Mouse (Mus musculus) midbrain, embryonic 15.5 days (tissue): ENCODE results near the gene Vipas39. TPM values are rescaled to one million over a fixed set of nuclear protein-coding genes. Genes with fewer than 3 reads are reported as not detected.
A peak's percentile ranks its signal among the peaks of the same experiment; 100 is the strongest.
"Not testable (repeated sequence)": the region's sequence is repeated elsewhere in the genome, so short reads cannot be mapped to it uniquely, and the experiment has no call there.

Experiments
- ATAC-seq: fragments of 200-750 bp; cut with Nextera tagmentation; replicated peaks from 2 replicates; pipeline ENCODE4 v1.8.0; 2017; ENCODE audit warnings: moderate TSS enrichment
- H3K27ac ChIP-seq: fragments of 300-500 bp; sonication (generic); 2 replicates; pipeline ENCODE4 v1.5.1; 2015; ENCODE audit warnings: mild to moderate bottlenecking, inconsistent platforms
- H3K27me3 ChIP-seq: fragments of 300-500 bp; sonication (generic); replicated peaks from 2 replicates; pipeline ENCODE4 v1.6.1; 2015; ENCODE audit warnings: inconsistent platforms
- H3K36me3 ChIP-seq: fragments of 300-500 bp; sonication (generic); replicated peaks from 2 replicates; pipeline ENCODE4 v1.6.1; 2015; ENCODE audit warnings: inconsistent platforms
- H3K4me1 ChIP-seq: fragments of 300-500 bp; sonication (generic); 2 replicates; pipeline ENCODE4 v1.6.1; 2015; ENCODE audit warnings: inconsistent platforms
- H3K4me2 ChIP-seq: fragments of 300-500 bp; sonication (generic); 2 replicates; pipeline ENCODE4 v1.6.1; 2015; ENCODE audit warnings: inconsistent platforms, mild to moderate bottlenecking, moderate library complexity
- H3K4me3 ChIP-seq: fragments of 300-500 bp; sonication (generic); 2 replicates; pipeline ENCODE4 v1.5.1; 2015; ENCODE audit warnings: mild to moderate bottlenecking, inconsistent platforms
- H3K9ac ChIP-seq: fragments of 300-500 bp; sonication (generic); 2 replicates; pipeline ENCODE4 v1.6.1; 2015; ENCODE audit warnings: mild to moderate bottlenecking, inconsistent platforms
- H3K9me3 ChIP-seq: fragments of 300-500 bp; sonication (generic); 2 replicates; pipeline ENCODE4 v1.6.1; 2016; ENCODE audit warnings: inconsistent platforms
- WGBS: fragments of 180-500 bp; shearing (Covaris S2); methylation state at CpG from one replicate; pipeline ENCODE4 v1.1.7; 2015; ENCODE audit warnings: mixed read lengths; 5-methylcytosine and 5-hydroxymethylcytosine counted together
- polyA plus RNA-seq: library from polyadenylated mRNA; unstranded; fragments of >200 nt; fragmentation: Nextera tagmentation; extraction: Ambion mirVana; gene quantifications from 2 replicates; pipeline ENCODE4 v1.2.1, GENCODE M21; 2015

The Vipas39 gene
- 61.5 and 64.2 TPM in 2 replicates for polyA plus RNA-seq

GRCm38 (mm10) chr12:87266108-87266826 is at the start of gene Vipas39, which contains the start of gene Ahsa1:
Gene Vipas39 (minus strand): TSS chr12:87266256.
Gene Ahsa1 (plus strand): TSS chr12:87266479.
- H3K9me3 ChIP-seq, result no peaks in the 10 kb centered on the region
- H3K4me3 ChIP-seq, result peak within 1 kb of the TSS; percentile 83
- peak within 1 kb of the TSS; percentile 85 for H3K9ac ChIP-seq
- H3K4me1 ChIP-seq, result peaks cover 30% of the 10 kb centered on the region
- peak within 1 kb of the TSS; percentile 87 for H3K27ac ChIP-seq
- whole genome bisulfite sequencing, result under 1% methylated on average over 31 of the region's 31 CpGs
- H3K4me2 ChIP-seq, result peak within 1 kb of the TSS; percentile 93
- peak; percentile 98 for ATAC-seq
- H3K36me3 ChIP-seq, result peaks cover 40% of the 10 kb centered on the region
- no peaks in the 10 kb centered on the region for H3K27me3 ChIP-seq

- H3K36me3 ChIP-seq, result peaks cover 6% of the 10 kb centered on the region; the same call in 1 of the 2 replicates
- H3K4me1 ChIP-seq, result no peaks in the 10 kb centered on the region
- no peak overlapping the region for H3K4me2 ChIP-seq
- no peak overlapping the region for H3K27ac ChIP-seq
- no peaks in the 10 kb centered on the region for H3K27me3 ChIP-seq
- WGBS, result 62% methylated on average over 2 of the region's 2 CpGs
- ATAC-seq, result no peak
- no peaks in the 10 kb centered on the region for H3K9me3 ChIP-seq
- H3K4me3 ChIP-seq, result no peak overlapping the region
- no peak overlapping the region for H3K9ac ChIP-seq
Observed at GRCm38 (mm10) chr12:87313098-87313497, 47.0 kb upstream of the Vipas39 start.

- H3K4me2 ChIP-seq, H3K27ac ChIP-seq, H3K36me3 ChIP-seq, H3K4me3 ChIP-seq, H3K9me3 ChIP-seq, H3K9ac ChIP-seq, H3K4me1 ChIP-seq, H3K27me3 ChIP-seq: not testable (repeated sequence)
- 61% methylated on average over 4 of the region's 4 CpGs for WGBS
- ATAC-seq, result peak; percentile 78
Observed at GRCm38 (mm10) chr12:87306584-87306844, 40.5 kb upstream of the Vipas39 start.

GRCm38 (mm10) chr12:87305767-87306583 is 39.9 kb upstream of the Vipas39 start:
- peak; percentile 72 for ATAC-seq
- H3K9ac ChIP-seq, result no peak overlapping the region
- WGBS, result 24% methylated on average over 13 of the region's 13 CpGs
- H3K4me1 ChIP-seq, result peaks cover 7% of the 10 kb centered on the region
- H3K4me3 ChIP-seq, result no peak overlapping the region
- 0 out of 2 replicates have a peak, but pooled peaks cover 8% of the 10 kb centered on the region for H3K27me3 ChIP-seq
- H3K9me3 ChIP-seq, result no peaks in the 10 kb centered on the region
- no peaks in the 10 kb centered on the region; the same call in 1 of the 2 replicates for H3K36me3 ChIP-seq
- H3K27ac ChIP-seq, result 0 out of 2 replicates have a peak overlapping the region, but pooled peaks have one; percentile 34
- H3K4me2 ChIP-seq, result no peak overlapping the region

- Histone ChIP-seq H3K27ac (no peak overlapping the region), H3K9me3 (no peaks in the 10 kb centered on the region), H3K9ac (no peak overlapping the region), H3K4me2 (no peak overlapping the region), H3K4me3 (no peak overlapping the region), H3K27me3 (peaks cover 27% of the 10 kb centered on the region), H3K36me3 (no peaks in the 10 kb centered on the region), H3K4me1 (peaks cover 25% of the 10 kb centered on the region)
- WGBS, result 54% methylated on average over 4 of the region's 4 CpGs
- ATAC-seq, result no peak
Observed at GRCm38 (mm10) chr12:87301189-87301588, 35.1 kb upstream of the Vipas39 start.

GRCm38 (mm10) chr12:87300441-87300690 is 34.3 kb upstream of the Vipas39 start:
- ATAC-seq, result peak; percentile 20; the same call in 1 of the 2 replicates
- Histone ChIP-seq H3K36me3 (no peaks in the 10 kb centered on the region), H3K9me3 (no peaks in the 10 kb centered on the region), H3K4me1 (peaks cover 17% of the 10 kb centered on the region; the same call in 1 of the 2 replicates), H3K27ac (no peak overlapping the region), H3K27me3 (peaks cover 27% of the 10 kb centered on the region), H3K4me2 (peak overlapping the region; percentile 97), H3K4me3 (peak overlapping the region; percentile 64), H3K9ac (no peak overlapping the region)
- 0% methylated on average over 9 of the region's 9 CpGs for WGBS

DNA sequence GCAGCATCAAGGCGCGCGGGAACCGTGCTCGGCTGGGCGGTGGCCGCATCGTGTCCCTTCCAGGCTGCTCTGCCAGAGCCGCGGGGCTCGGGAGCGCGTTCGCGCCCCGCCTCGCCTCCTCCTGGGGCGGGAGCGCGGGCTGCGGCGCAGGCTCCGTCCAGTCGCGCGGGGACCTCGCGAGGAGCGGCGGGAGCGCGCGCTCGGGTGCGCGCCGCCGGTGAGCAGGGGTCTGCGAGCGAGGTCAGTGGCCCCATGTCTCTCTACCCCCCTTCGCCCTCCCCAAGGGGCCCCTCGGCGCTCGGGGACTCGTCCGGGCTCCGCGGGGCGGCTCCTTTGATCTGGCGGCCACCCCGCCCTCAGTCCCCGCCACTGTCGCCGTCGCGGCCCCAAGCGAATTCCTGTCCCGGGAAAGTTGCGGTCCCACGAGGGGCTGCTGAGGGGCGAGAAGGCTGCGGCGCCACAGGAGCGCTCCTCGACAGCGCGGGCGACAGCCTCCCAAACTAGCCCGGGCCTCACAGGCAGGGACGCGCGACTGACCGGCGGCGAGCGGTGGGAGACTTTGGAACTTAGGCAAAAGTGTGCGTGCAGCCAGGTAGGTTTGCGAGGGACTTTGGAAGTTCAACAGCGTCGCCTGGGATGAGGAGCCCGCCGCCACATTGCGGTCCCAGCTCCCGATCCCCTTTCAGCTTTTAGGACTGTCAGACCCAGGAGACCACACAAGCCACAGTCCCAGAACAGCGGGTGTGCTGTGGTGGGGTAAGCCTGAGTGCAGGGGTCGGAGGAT is 33.8 kb upstream of the Vipas39 start, which contains the start of gene Ism2:
Ism2 (minus strand) TSS at position 49 of the 784 bp plus-strand sequence.
- peak within 1 kb of the TSS; percentile 64 for H3K4me3 ChIP-seq
- WGBS, result under 1% methylated on average over 86 of the region's 86 CpGs

DNA sequence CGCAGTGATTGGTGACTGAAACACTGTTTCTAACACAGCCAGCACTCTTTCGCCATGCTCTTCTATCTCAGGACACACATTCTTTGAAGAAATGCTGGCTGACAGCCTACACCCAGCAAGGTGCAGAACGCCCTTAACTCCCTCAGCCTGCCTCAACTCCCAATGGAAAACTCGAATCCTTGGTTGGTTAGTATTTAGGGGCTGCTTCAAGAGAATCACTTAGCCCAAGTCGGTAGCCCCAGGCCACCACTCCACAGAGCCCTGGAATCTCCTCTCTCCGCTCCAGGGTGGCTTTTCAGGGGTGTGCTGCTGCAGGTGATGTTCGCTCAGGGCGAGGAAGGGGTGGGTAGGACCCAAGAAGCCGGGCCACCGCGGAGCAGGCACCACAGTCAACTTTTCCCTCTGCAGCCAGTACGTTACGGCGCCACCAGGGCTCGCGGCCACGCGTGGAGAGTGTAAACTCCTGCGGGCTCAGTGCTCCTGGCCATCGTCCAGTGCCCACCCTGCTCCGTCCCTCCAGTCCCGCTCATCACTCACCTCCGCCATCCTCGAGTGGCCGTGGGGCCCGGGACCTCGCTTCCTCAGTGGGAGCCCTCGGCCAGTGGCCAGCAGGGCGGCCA is 33.1 kb upstream of the Vipas39 start:
- H3K27ac ChIP-seq, result no peak overlapping the region
- H3K4me2 ChIP-seq, result peak overlapping the region; percentile 97
- H3K4me3 ChIP-seq, result peak overlapping the region; percentile 64
- H3K27me3 ChIP-seq, result peaks cover 27% of the 10 kb centered on the region
- no peaks in the 10 kb centered on the region for H3K36me3 ChIP-seq
- peak overlapping the region; percentile 53 for H3K9ac ChIP-seq
- peaks cover 17% of the 10 kb centered on the region; the same call in 1 of the 2 replicates for H3K4me1 ChIP-seq
- WGBS, result 9% methylated on average over 27 of the region's 29 CpGs
- no peaks in the 10 kb centered on the region for H3K9me3 ChIP-seq
- ATAC-seq, result peak; percentile 71; the same call in 1 of the 2 replicates

More for the DNA sequence above, 33.8 kb upstream of the Vipas39 start, which contains the start of gene Ism2:
- H3K9ac ChIP-seq, result peak within 1 kb of the TSS; percentile 53
- H3K27ac ChIP-seq, result no peak within 1 kb of the TSS
- no peaks in the 10 kb centered on the region for H3K36me3 ChIP-seq
- H3K4me2 ChIP-seq, result peak within 1 kb of the TSS; percentile 97
- H3K27me3 ChIP-seq, result peaks cover 27% of the 10 kb centered on the region
- peaks cover 17% of the 10 kb centered on the region; the same call in 1 of the 2 replicates for H3K4me1 ChIP-seq
- ATAC-seq, result peak; percentile 80
- H3K9me3 ChIP-seq, result no peaks in the 10 kb centered on the region

DNA sequence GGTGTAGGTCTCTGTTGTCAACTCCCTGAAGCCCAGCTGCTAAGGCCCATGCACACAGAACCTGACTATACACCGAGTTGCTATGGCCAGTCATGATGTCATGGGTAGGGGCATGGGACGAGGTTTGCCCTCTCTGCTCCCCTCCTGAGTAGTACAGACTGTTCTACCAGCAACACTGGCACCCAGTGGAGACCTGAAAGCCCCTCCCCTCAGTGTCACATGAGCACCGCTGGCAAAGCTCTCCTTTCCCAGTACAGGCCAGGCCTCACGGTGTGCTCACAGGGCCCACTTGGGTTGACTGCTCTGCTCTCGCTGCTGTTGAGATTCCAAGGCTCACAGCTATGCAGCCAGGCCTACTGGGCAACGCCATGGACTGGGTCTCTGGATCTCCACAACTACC is 27.9 kb upstream of the Vipas39 start:
- H3K4me3 ChIP-seq, result no peak overlapping the region
- no peaks in the 10 kb centered on the region for H3K9me3 ChIP-seq
- no peak overlapping the region for H3K9ac ChIP-seq
- peaks cover 1% of the 10 kb centered on the region; the same call in 1 of the 2 replicates for H3K4me1 ChIP-seq
- no peak overlapping the region for H3K27ac ChIP-seq
- H3K27me3 ChIP-seq, result peaks cover 6% of the 10 kb centered on the region
- H3K4me2 ChIP-seq, result no peak overlapping the region
- 81% methylated on average over 6 of the region's 6 CpGs for WGBS
- no peaks in the 10 kb centered on the region for H3K36me3 ChIP-seq
- ATAC-seq, result no peak

DNA sequence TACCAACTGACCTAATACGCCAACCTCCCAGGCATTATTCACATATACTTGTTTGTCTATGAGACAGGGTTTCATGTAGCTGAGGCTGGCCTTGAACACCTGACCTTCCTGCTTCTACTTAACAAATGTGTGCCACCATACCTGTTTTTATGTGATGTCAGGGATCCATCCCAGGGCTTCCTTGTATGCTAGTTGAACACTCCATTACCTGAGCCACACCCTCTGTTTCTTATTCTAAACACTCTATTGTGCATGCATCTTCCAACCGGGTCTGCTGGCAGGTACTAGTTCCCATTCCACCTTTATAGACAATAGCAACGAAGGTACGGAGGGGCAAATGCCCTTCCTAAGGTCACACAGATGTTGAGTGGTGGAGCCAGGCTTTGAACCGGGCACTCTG is 23.0 kb upstream of the Vipas39 start:
- WGBS, result 94% methylated on average over 5 of the region's 5 CpGs
- Histone ChIP-seq H3K9me3 (no peaks in the 10 kb centered on the region), H3K4me1 (no peaks in the 10 kb centered on the region), H3K27me3 (no peaks in the 10 kb centered on the region), H3K9ac (no peak overlapping the region), H3K4me2 (no peak overlapping the region), H3K27ac (no peak overlapping the region), H3K4me3 (no peak overlapping the region), H3K36me3 (no peaks in the 10 kb centered on the region)
- no peak for ATAC-seq

- Histone ChIP-seq H3K9ac (no peak overlapping the region), H3K9me3 (no peaks in the 10 kb centered on the region), H3K4me1 (no peaks in the 10 kb centered on the region), H3K36me3 (no peaks in the 10 kb centered on the region), H3K27ac (no peak overlapping the region), H3K4me3 (no peak overlapping the region), H3K4me2 (no peak overlapping the region), H3K27me3 (no peaks in the 10 kb centered on the region)
- no peak for ATAC-seq
- 88% methylated on average over 5 of the region's 5 CpGs for WGBS
Observed at GRCm38 (mm10) chr12:87284726-87285125, 18.7 kb upstream of the Vipas39 start.
